Mouse (Mus musculus): ENCODE data around the gene Tubb5. TPM values are rescaled to one million over a fixed set of nuclear protein-coding genes. Genes with fewer than 3 reads are reported as not detected.
"Not testable (repeated sequence)": the region's sequence is repeated elsewhere in the genome, so short reads cannot be mapped to it uniquely, and the experiment has no call there.

The Tubb5 gene
- total RNA-seq, 2 experiments from 2014 or later: 188 to 218 TPM

DNA sequence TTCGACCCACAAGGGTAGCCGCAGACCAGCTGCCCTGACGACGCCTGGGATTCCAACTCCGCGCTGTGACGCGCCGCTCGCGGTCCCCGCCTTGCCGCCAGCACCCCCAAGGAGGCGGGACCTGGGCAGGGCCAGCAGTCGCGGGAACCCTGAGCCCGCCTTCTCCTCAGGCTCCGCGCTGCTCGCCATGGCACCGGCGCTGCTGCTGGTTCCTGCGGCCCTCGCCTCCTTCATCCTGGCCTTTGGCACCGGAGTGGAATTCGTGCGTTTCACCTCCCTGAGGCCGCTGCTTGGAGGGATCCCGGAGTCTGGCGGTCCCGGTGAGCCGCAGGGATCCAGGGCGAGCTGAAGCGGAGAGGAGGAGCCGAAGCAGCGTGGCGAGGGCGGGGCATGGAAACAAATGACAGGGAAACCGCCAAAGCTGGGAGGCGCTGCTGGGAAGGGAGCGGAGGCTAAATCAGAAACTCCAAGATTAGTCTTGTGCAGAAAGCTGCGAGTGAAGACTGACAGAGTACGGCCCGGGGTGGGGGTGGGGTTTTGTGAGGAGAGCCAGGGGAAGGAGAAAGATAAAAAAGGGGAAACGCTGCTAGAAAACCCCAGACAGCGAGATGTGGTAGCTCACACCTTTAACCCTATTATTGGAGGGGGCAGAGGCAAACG is 23.2 kb upstream of the Tubb5 start, which contains the start of gene Nrm:
Nrm (plus strand) TSS at position 121 of the 660 bp plus-strand sequence.
- peak; percentile 93 to 96 for DNase-seq

DNA sequence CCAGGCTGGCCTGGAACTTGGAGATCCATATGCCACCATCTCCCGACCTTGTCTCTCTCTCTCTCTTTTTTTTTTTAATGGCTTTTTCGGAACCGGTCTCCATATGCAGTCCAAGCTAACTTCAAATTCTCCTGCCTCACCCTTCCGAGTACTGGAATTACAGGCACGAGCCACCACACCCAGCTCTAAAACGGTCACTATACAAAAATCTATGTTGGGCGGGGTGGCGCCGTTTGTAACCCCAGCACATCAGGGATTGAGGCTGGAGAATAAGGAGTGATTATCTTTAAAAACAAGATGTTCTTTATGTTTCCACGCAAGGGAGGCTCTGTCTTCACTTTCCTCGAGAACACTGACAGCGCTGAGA is 22.7 kb upstream of the Tubb5 start:
- no peak for DNase-seq

DNA sequence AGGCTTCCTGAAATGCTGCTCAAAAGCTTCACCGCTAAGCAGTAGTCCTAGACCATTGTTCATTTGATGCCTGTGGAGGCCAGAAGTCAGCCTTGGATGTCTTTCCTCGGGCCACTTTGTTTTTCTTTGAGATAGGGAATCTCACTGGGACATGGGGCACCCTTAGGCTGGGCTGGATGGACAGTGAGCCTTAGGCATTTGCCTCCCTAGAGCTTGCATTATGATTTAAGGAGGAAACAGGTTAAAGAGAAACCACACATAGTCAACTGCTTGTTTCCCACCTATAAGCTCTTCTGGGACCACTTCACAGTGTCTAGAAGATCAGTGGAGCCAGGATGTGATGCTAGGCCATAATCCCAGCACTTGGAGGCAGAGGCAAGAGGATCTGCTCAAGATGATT is 21.7 kb upstream of the Tubb5 start:
- DNase-seq: no peak

DNA sequence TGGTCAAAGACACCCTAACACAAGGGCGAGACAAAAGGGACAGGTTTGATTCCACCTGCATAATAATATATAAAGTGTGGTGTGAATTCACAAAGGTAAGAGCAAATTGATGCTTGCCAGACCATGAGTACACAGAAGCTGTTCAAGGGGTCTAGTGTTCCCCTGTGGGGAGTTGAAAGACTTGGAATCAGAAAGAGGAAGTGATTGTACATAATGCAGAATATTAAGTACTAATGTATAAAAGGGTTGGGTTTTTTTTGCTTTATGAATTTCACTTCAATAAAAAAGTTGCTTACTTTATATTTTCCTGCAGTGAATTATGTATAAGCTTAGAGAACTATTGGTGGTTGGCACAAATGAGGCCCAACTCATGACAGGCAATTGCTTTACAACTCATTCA is 21.3 kb upstream of the Tubb5 start:
- DNase-seq: no peak

DNA sequence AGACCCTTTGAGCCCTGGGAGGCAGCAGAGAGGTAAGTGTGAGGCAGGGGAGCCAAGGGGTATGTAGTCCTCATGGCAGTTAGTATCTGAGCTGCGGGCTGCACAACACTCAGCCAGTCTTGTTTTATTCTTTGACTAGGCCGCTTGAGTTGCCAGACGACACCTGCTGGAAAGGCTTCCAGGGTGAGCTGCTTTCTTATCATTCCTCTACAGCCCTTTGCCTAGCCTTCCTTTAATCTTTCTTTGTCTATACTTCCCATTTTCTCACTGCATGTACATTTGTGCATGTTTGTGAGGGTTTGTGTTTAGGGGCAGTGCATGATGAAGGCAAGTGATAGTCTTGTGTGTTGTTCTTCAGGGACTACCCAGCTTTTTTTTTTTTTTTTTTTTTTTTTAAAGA is 12.9 kb upstream of the Tubb5 start:
- no peak for DNase-seq

DNA sequence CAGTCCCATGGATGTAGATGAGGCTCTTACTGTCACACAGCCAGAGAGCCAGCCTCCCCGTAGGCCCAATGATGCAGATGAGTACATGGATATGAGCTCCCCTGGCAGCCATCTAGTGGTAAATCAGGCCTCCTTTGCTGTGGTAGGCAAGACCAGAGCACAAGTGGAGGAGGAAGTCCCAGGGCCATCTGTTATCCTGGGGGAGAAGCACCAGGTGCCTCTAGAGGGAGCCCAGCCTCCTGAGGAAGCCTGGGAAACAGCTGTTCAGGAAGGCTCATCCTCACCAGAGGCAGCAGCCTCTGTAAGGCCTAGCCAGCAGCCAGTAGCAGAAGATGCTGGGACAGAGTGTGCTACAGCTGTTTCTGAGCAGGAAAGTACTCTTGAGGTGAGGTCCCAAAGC is 10.0 kb upstream of the Tubb5 start:
- peak in 1 of 2 experiments; percentile 50 for DNase-seq

DNA sequence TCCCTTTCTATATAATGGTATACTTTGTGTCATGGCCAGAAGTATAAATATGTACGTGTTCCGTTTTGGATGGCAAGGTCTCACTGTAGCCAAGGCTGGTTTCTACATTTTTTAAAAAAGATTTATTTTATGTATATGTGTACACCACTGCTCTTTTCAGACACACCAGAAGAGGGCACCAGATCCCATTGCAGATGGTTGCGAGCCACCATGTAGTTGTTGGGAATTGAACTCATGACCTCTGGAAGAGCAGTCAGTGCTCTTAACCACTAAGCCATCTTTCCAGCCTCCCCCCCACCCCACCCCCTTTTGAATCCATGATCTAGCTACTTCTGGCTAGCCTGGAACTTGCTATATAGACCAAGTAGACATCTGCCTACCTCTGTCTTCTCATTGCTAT is 5.4 kb upstream of the Tubb5 start:
- DNase-seq: no peak

DNA sequence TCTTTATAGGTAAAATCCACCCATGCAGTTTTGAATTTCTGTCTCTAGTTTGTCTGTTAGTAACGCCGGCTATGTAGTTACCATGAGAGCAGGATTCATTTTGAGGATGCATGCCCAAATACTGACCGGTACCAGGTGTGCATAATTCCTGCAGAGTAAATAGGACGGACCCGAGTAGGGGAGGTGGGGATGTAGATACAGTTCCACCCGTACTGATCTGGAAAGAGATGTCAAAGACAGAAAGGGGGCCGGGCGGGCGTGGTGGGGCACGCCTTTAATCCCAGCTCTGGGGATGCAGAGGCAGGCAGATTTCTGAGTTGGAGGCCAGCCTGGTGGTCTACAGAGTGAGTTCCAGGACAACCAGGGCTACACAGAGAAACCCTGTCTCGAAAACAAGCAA is 3.9 kb upstream of the Tubb5 start:
- DNase-seq: no peak

DNA sequence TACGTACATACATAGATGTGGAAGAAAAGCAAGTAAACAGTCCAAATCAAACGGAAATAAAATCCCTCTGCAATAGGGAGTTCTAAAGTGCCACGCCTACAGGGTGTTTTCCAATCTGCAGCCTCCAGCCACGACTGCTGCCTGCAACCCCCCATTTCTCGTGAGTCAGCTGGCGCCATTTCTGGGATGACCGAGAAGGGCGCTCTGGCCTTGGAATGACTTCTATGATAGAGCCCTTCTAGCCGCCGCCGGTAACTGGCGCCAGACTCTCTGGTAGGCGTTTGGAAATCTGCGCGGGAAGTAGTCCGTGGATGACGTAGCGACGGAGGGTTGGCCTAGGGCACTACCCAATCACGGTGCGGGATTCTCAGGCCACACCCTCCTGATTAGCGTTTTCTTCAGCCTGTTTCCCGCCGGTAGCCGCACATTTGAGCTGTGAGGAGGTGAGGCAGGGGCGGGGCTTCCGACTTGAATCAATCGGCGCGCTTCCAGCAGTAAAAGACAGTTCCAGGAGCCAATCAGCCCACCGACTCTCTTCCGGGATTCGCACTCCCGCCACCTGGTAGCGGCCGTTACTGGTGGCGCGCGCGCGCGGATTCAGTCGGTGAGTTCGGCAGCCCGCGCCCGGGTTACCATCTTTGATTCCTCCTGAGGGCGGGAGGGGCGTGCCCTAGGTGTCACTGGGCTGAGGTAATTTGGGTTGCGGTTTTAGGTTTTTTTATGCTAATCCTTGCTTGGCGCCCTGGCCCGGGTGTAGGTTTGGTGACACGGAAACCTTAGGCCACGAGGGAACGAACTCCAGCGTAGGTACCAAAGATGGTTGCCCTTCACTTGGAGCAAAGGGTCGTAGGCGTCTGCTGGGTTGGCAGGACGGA is 3.2 kb upstream of the Tubb5 start, which contains the start of gene Mdc1:
Mdc1 (plus strand) TSS at position 440 of the 875 bp plus-strand sequence.
- peak; percentile 98 to 99 for DNase-seq

DNA sequence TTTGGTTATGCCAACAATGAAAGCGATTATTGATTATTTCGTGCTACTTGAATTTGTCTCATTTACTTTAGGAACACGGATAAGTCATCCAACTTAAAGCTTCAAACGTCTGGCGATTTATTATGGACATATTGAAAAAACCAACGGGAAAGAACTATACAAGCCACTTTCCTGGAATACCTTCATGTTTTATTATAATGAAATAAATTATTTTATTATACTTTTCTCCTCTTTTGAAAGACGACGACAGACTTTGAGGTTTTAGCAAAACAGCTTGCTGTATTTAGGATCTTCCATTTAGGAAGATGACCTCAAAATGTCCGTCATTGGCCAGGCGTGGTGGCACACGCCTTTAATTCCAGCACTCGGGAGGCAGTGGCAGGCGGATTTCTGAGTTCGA is 2.5 kb upstream of the Tubb5 start:
- DNase-seq: no peak

DNA sequence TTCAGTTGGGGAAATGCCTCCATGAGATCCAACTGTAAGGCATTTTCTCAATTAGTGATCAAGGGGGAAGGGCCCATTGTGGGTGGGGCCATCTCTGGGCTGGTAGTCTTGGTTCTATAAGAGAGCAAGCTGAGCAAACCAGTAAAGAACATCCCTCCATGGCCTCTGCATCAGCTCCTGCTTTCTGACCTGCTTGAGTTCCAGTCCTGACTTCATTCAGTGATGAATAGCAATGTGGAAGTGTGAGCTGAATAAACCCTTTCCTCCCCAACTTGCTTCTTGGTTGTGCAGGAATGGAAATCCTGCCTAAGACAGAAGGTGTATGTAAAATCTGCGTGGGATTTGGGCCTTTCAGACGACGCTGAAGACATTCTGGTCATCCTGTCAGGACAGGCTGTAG is 896 bp upstream of the Tubb5 start:
- DNase-seq: not testable (repeated sequence)

DNA sequence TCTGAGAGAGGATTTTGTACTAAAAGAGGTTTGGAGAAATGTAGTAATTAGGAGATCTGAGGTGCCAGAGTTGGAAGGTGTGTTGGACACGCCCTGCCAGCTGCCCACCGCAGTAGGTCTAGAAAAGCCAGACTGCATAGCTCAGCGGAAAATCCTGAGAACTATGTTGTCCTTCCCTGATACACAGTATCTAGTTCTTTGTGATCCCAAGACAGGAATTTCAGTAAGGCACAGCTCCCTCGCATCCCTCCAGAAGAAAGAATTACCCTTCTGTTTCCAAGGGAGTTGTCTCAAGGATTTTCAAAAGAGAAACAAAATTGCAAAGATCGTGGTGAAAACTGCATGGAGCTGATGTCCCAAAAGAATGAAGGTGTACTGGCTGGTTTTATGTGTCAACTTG is 464 bp upstream of the Tubb5 start:
- DNase-seq: no peak

DNA sequence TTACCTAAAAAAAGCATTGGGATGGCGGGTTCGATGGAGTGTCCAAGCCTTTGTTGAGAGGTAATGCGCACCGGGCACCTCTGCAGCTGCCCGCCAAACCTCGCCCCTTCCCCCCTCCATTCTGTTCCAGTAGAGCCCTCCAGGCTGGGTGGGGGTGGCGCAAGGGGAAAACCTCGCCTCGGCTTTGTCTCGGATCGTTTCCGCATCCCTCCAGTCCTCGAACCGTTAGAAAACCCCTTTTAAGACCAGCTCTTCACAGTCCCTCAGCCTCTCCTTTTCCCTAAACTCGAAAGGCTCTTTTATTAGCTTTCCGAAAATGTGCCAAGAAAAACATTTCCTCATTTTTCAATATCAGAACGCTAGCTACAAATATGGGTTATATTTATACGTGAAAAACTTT is 619 bp downstream of the Tubb5 start:
- peak; percentile 49 to 74 for DNase-seq

DNA sequence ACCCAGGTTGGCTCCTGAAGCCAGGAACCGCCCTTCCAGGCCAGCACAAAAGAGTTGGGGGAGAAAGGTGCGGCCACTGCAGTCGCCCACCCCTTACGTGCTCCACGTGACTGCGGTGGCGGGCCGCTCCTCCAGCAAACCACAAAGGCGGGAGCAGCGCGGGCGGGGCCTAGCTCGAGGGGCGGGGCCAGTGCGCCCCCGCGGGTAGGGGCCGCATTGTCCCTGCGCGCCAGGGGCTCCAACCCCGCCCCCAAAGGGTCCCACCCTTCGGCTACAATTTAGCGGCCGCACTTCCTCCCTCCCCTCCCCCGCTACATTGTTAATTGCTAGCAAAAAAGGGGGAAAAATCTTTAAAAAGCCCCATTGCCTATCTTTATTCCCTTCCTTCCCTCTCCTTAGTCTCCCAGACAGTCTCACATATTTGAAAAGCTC is 1.1 kb downstream of the Tubb5 start:
- peak; percentile 90 to 94 for DNase-seq

DNA sequence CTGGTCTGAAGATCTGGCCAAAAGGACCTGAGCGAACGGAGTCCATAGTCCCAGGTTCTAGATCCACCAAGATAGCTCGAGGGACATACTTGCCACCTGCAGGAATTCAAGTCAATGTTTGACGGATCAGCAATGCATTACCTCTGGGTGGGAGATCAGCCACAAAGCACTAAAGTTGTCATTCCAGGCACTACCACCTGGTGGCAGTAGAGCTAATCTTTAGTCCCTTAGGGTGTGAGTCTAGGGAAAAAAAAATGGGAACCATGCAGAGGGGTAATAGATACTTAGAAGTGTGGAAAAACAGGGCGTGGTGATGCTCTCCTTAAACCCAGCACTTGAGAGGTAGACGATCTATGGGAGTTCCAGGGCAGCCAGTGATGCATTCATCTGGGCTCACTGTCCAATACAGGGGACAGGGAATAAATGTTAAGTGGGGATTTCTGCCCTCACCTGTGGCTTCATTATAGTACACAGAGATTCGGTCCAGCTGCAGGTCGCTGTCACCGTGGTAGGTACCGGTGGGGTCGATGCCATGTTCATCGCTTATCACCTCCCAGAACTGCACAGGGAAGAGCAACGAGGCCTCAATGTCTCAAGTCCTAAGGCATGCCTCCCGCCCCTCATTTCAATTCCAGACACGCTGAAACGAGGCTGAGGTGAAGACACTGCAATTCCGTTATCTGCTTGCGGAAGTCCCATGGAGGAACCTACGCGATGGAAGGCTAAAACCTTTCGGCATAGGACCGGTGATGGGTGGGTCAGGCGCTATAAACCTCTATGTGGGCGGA is 1.7 kb downstream of the Tubb5 start:
- DNase-seq: peak; percentile 80 to 82

DNA sequence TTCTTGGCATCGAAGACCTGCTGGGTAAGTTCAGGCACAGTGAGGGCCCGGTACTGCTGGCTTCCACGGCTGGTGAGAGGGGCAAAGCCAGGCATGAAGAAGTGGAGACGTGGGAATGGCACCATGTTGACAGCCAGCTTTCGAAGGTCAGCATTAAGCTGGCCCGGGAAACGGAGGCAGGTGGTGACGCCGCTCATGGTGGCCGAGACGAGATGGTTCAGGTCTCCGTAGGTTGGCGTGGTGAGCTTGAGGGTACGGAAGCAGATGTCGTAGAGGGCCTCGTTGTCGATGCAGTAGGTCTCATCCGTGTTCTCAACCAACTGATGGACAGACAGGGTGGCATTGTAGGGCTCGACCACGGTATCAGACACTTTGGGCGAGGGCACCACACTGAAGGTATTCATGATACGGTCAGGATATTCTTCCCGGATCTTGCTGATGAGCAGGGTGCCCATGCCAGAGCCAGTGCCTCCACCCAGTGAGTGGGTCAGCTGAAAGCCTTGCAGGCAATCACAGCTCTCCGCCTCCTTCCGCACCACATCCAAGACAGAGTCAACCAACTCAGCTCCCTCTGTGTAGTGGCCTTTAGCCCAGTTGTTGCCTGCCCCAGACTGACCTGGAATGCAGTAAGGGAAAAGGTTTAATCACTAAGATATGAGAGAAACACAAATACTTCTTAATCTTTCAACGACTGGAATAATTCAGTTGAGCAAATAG is 2.5 kb downstream of the Tubb5 start:
- no peak for DNase-seq

DNA sequence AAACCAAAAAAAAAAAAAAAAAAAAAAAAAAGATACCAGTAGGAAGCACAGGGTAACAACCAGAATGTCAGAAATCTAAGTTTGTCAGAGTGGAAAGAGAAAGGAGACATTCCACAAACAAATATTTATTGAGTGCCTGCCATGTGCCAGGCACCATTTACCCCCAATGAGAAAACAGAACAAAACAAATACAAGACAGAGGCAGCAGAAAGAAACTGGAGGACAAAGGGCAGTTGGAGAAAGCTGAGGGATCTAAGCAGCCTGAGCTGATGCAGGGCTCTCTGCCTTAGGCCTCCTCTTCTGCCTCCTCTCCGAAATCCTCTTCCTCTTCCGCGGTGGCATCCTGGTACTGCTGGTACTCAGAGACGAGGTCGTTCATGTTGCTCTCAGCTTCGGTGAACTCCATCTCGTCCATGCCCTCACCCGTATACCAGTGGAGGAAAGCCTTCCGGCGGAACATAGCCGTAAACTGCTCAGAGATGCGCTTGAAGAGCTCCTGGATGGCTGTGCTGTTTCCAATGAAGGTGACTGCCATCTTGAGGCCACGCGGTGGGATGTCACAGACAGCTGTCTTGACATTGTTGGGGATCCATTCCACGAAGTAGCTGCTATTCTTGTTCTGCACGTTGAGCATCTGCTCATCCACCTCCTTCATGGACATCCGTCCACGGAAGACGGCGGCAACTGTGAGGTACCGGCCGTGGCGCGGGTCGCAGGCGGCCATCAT is 3.2 kb downstream of the Tubb5 start:
- no peak for DNase-seq

DNA sequence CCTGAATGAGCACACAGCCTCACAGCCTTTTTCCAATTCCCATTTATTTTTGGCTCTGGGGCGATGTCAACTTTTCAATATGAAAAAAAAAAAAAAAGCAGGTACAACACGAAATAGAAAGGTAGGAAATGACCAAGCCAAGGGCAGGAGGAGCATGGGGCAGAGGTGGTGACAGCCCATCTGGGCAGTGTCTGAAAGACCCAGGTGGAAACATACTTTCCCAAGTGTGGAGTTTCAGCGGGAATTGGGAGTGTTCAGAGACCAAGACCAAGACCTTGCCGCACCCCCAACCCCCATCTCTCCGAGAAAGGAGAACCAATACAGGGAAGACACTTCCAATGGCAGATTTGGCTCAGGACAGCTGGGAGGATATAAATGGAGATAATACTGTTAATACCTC is 4.2 kb downstream of the Tubb5 start:
- DNase-seq: no peak

DNA sequence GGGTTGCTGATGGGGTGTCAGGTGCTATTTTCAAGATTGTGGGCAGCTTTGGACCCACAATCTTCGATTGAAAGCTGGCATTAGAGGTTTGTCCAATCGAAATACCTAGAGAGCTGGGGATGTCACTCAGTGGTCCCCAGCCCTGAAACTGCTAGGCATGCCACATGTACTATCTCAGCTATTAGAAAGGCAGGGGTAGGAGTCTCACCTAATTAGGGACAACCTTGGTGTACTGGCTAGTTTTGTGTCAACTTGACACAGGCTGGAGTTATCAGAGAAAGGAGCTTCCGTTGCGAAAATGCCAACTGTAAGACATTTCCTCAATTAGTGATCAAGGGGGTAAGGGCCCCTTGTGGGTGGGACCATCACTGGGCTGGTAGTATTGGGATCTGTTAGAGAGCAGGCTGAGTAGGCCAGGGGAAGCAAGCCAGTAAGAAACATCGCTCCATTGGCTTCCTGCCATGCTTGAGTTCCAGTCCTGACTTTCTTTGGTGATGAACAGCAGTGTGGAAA is 4.8 kb downstream of the Tubb5 start:
- DNase-seq: no peak

DNA sequence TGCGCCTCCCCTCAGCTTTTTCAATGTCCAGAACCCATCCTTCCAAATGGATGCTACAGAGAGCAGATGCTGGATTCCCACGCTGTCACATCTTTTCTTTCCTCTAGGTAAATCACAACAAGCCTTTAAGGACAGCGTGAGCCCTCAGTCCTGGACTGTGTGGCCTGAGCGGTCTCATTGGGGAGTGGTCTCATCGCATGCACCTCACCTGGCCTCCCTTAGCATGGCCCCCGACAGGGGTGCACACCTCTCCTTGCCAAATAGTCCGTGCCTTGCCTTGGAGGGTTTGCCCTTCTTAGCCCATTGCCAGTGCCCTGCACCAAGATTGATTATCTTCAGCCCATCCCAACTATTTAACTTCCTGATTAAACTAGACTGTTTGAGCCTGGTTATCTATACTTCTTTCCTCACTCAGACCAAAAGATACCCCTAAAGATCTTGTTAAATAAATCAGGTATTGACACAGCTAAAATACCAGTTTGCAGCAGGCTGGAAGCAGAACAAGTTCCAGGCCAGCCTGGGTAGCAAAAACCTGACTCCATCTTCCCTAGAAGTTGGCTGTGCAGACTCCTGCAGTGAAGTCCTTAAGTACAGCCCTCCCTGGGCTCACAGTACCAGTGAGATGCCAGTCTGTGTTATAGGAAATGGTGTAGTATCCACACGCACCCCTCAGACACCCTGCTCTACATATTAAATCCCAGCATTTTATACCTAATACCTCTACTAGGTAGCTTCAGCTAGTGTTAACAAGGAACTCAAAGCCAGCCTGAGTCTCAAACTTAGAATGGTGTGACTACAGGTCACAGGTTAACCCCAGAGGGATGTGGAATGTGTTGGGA is 5.5 kb downstream of the Tubb5 start:
- DNase-seq: no peak
